ENCODE assay signal across 10 mouse cellular contexts in genomic region chr6:34515098-34515782, GRCm38 (mm10). TPM values are rescaled to one million over a fixed set of nuclear protein-coding genes. Genes with fewer than 3 reads are reported as not detected.
DNase-seq lines count a peak whose midpoint lies in the region; ATAC-seq and TF ChIP-seq lines count a peak whose summit lies in the region.
"Had no signal": no experiment of that assay in that cellular context is flagged by ENCODE, and none has a peak within 500 bp of the region (broad histone marks: within the 10 kb centered on the region; RNA-seq: fewer than 3 reads in every experiment).

No protein-coding gene starts in this region.

- peak overlapping the region; percentile 58 for H3K4me3 ChIP-seq in gastrocnemius, adult 2 months
- no peak overlapping the region for H3K4me3 ChIP-seq in lung, embryonic 15.5 days
- H3K4me3 ChIP-seq: liver, embryonic 12.5 days had no signal

- H3K27me3 ChIP-seq in lung, embryonic 15.5 days, result no peaks in the 10 kb centered on the region

- H3K4me1 ChIP-seq in lung, embryonic 15.5 days, result peaks cover 10% of the 10 kb centered on the region

- 48% methylated on average over 10 of the region's 10 CpGs for WGBS in lung, embryonic 15.5 days

- DNase-seq in gastrocnemius, adult 2 months, result peak; percentile 78
- DNase-seq in gastrocnemius, postnatal 36 days, result no peak
- no peak for DNase-seq in lung, postnatal 14 days
- peak; percentile 34 to 49 for DNase-seq in gastrocnemius, adult 8-10 months (ENCODE audit: low spot score in 2 of 2)
- peak; percentile 59 for DNase-seq in skeletal muscle tissue, adult 2 months (ENCODE audit: low read depth, low spot score)
- DNase-seq in ovary, postnatal 14 days (ENCODE audit: low spot score), result no peak
- DNase-seq in right cerebral cortex, postnatal 14 days, result no peak

- intact Hi-C loops in gastrocnemius, adult 2 months (cut with DNase I), result no loop called here
- intact Hi-C loops in gastrocnemius, postnatal 36 days (cut with DNase I), result no loop called here

- no peak for ATAC-seq in lung, embryonic 15.5 days (ENCODE audit: borderline replicate concordance, extremely low read depth, low FRiP score, low TSS enrichment)
- ATAC-seq: CD4-positive, CD25-positive, alpha-beta regulatory T cell, adult 4 months; liver, embryonic 12.5 days had no signal

- TF ChIP-seq CTCF in gastrocnemius, adult 2 months (IDR thresholded peaks at IDR 0.05), result peak; percentile 54

- H3K4me2 ChIP-seq in lung, embryonic 15.5 days, result peak overlapping the region; percentile 19; the same call in 1 of the 2 replicates
- H3K4me2 ChIP-seq: liver, embryonic 12.5 days had no signal

- H3K9ac ChIP-seq in lung, embryonic 15.5 days, result no peak overlapping the region
- H3K9ac ChIP-seq: liver, embryonic 12.5 days had no signal

- no peaks in the 10 kb centered on the region for H3K36me3 ChIP-seq in lung, embryonic 15.5 days
- H3K36me3 ChIP-seq: liver, embryonic 12.5 days had no signal

- H3K27ac ChIP-seq in gastrocnemius, adult 2 months, result peak overlapping the region; percentile 82
- H3K27ac ChIP-seq in lung, embryonic 15.5 days, result no peak overlapping the region
- H3K27ac ChIP-seq: liver, embryonic 12.5 days had no signal

- no peaks in the 10 kb centered on the region for H3K9me3 ChIP-seq in lung, embryonic 15.5 days
- H3K9me3 ChIP-seq: liver, embryonic 12.5 days had no signal

RNA-seq across cellular contexts. Expression of gene Bpgm, which starts 39.2 kb away (rescaled TPM):
- total RNA-seq in gastrocnemius, adult 2 months (2021), result 10 to 100 TPM; 87.2 to 92.8 TPM
- 10 to 100 TPM; 87.5 to 92.0 TPM for total RNA-seq in gastrocnemius, postnatal 36 days (2021)
- polyA plus RNA-seq in lung, embryonic 15.5 days (2015; fragmentation: Nextera tagmentation; extraction: Ambion mirVana), result 65.7 and 66.7 TPM in 2 replicates
- total RNA-seq in gastrocnemius, adult 8-10 months (2022), result 100 to 1,000 TPM; 101 to 121 (median 108) TPM

Comparison
In these comparisons a context has a peak if more than half of its experiments do, and no peak if none do; other contexts are left out.
1. DNase-seq: peak in gastrocnemius, adult 2 months (single experiment), gastrocnemius, adult 8-10 months (2 of 2) and skeletal muscle tissue, adult 2 months (single experiment); none in gastrocnemius, postnatal 36 days (0 of 2), lung, postnatal 14 days (single experiment), ovary, postnatal 14 days (single experiment) and right cerebral cortex, postnatal 14 days (single experiment).